Mouse (Mus musculus) bone marrow, adult 2 months (tissue): Measurements from ENCODE around the gene Rorc.

Experiments
- CTCF ChIP-seq: fragments of 200-500 bp; IDR thresholded peaks from 2 replicates; pipeline ENCODE4 v1.5.1; 2011; ENCODE audit warnings: low read length, control low read depth; ENCODE audit not compliant: control insufficient read depth, insufficient read depth
- POLR2A ChIP-seq: fragments of 200-500 bp; IDR thresholded peaks from 2 replicates; pipeline ENCODE4 v1.6.1; 2011; ENCODE audit warnings: low read depth, mild to moderate bottlenecking, control low read depth, low read length, borderline replicate concordance; ENCODE audit not compliant: control insufficient read depth

DNA sequence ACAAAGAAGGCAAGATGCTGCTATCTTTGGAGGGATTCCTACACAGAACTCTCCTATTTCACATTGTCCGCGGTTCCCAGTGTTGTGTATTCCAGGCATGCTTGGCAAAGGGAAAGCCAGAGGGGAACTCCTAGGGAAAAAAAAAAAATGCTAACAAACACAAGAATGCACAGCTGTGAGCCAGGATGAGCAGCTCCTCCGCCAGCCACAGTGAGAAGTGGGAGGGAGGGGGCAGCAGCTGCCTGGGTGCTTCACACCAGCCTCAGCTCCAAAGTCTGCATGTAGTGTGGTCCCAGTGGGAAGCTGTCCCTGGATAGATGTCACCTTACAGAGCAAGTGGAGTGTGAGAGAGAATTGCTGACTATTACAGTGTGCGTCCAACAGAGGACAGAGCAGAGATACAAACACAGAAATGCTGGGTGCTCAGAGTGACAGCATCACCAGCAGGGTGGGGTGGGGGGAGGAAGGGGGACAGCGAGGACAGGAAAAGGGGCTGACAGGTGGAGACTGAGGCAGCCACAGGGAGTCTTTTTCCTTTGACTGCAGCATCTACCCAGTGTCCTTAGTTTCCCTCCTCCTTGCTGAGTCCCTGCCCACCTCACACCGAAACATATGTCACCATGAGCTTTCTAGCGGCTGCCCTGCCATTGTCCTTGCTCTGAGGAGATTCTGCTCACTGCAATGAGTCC, 31.9 kb downstream of the Rorc start:
- TF ChIP-seq CTCF (no peak), POLR2A (no peak)
